Mouse (Mus musculus) layer of hippocampus, postnatal 14 days (tissue): ENCODE results near the gene Ssb. TPM values are rescaled to one million over a fixed set of nuclear protein-coding genes. Genes with fewer than 3 reads are reported as not detected.
A peak's percentile ranks its signal among the peaks of the same experiment; 100 is the strongest.

Experiments
- DNase-seq, 2 experiments: peaks; one replicate each; pipeline ENCODE4 v3.0.0; 2021 to 2022; ENCODE audit warnings: low spot score in 2 of 2, mixed read lengths in 1 of 2
- long read RNA-seq, 2 experiments: library from polyadenylated mRNA; stranded (forward); transcript quantifications; one replicate each; pipeline ENCODE4 v2.0.0; 2021
- total RNA-seq, 2 experiments: library from RNA; stranded (reverse); gene quantifications; 2 replicates each; pipeline ENCODE4 v1.2.3; 2021

Gene Ssb
- total RNA-seq = 100 to 1,000 TPM; 129 to 149 TPM
- long read RNA-seq, experiment 1, transcript Ssb-201 (12 exons, 2,001 nt) = major isoform, 99 of 121 reads
- long read RNA-seq, experiment 1, partial matches to known transcripts = 4 of 121 reads
- long read RNA-seq, experiment 1, other reads (novel, unspliced or antisense) = 15 of 121 reads
- long read RNA-seq, experiment 2, transcript Ssb-201 (12 exons, 2,001 nt) = major isoform, 137 of 168 reads
- long read RNA-seq, experiment 2, partial matches to known transcripts = 4 of 168 reads
- long read RNA-seq, experiment 2, other reads (novel, unspliced or antisense) = 24 of 168 reads

DNA sequence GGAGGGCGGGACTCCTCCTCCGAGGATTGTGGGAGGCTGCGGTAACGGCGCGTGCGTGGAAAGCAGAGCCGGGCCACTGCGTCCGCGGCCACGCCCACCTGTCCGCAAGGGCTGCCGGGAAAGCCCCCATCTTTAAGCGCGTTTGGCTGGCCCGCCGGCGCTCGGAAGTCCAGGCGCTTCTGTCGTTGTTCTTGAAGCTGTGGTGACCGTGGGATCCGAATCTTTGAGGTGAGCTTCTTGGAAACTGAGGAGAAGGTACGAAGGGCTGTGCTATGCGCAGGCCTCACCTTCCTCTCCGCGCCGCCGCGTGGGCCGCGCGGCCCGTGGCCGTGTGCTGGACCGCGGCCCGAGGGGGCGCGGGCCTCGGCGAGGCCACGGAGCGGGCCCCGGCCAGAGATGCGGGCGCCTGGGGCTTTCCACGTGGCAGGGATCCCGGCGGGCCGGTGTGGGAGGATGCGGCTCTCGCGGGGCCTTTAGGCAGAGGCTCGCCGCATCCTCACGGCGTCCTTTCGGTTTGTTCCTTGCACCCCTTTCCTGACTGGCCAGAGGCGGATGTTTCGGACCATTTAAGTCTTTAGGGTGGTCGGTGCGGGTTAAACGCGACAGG, at the start of gene Ssb:
Ssb (plus strand) TSS at position 78 of the 607 bp plus-strand sequence.
- peak; percentile 88 to 94 for DNase-seq

DNA sequence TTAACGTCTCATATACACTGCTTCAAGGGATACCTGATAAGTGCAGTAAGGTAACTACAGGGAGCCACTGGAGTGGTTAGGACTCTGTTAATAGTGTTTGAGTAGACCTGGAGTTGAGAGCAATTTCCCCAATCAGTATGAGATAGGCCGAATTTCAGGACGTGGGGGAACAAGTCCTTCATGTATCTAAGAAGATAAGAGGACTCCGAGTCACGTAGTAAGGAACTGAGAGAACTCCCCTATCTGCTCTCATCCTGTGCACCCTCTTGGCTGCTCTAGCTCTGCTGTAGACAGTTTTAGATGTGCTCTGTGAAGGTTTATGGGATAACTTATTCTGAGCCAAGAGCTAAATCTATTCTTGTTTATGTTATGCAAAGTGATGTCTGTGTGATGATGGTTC, 44.8 kb upstream of the Ssb start:
- no peak for DNase-seq

DNA sequence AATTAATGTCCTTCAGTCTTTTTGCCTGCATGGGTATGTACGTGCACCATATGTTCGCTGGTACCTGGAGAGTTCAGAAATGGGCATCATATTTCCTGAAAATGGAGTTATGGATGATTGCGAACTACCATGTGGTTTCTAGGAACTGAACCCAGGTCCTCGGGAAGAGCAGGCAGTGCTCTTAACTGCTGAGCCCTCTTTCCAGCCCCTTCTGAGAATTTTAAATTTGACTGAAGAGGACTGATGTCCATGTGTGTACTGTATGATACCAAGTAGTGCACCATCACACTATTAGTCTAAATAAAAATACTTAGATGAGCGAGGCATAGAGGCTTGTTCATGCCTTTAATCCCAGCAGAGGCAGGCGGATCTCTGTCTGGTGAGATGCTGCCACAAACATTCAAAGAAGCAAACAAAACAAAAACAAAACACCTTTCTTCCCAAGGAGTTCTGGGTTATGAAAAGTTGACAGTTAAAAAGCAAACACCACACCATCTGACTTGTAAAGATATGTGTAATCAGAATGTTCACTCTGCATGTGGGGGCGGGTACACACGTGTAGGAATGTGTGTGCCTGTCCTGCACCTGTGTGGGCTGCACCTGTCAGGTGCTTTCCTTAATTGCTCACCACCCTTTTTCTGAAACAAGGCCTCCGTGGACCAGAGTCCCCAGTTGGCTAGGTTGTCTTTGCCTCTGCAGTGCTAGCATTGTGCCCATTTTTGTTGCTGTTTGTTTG, 42.8 kb upstream of the Ssb start:
- DNase-seq = no peak

DNA sequence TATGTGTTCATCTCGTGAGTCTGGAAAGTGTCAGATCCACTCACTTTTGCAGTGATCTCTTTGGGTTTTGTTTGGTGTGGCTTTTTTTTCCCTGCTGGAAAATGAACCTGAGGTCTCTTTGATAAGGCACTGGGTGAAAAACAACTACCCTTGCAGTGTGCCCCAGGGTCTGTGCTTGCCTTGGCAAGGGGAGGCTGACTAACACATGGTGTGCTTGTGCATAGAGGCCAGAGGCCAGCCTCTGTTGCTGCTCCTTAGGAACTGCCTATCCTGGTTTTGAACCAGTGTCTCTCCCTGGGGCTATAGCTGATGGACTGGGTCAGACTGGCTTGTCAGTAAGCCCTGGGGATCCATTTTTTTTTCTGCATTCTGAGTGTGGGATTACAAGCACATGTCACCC, 41.2 kb upstream of the Ssb start:
- no peak for DNase-seq

DNA sequence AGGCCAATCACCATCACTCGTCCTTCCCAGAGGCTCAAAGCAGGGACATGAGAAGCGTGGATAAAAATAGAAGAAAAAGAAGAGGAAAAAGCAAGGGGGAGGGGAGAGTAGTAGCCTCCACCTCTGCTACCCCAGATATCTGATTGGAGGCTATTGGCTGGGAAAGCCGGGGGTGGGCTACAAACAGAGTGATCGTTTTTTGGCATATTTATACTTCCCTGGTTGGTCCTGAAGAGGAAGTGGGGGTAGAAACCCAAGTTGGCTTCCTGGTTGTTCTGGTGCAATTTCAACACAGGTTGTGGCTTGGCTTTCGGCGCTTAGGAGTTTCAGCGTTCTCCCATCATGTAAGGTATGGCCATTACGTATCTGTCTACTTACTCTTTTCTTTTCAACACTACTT, 39.7 kb upstream of the Ssb start, which contains the start of gene Klhl23:
Klhl23 (plus strand) TSS at position 234 of the 400 bp plus-strand sequence.
- DNase-seq = no peak

DNA sequence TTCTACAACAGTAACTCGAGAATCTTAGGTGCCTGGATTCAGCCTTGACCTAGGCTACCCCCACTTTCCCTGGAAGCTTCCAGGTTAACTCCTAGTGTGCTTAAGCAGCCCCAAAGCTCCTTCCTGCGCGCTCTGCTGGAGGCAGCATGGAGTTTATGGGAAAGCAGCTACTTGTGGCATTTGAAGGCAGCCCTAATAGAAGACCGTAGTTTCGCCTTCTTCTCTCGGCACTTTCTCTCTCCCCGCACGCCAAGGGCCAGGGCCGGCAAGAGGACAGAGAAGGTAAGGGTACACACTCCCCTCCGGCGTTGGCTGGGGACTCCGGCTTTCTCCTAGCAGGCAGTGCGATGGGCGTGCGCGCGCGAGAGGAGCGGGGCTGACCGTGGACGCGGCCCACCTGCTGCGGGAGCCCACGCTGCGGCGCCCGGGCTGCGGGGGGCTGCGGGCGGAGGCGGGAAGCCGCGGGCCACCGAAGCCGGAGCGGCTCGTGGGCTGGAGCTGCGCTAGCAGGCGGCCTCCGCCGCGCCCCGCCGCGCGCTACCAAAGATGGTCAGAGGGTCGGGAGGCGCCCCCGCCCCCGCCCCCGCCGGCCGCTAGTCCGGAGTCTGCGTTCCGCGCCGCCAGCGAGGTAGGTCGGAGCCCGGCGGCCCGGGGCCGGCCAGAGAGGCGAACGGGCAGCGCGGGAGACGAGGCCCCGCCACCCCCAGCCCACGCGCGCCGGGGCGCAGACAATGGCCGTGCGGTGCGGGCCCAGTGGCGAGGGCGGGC, 38.8 kb upstream of the Ssb start:
- DNase-seq = peak; percentile 43 to 49

DNA sequence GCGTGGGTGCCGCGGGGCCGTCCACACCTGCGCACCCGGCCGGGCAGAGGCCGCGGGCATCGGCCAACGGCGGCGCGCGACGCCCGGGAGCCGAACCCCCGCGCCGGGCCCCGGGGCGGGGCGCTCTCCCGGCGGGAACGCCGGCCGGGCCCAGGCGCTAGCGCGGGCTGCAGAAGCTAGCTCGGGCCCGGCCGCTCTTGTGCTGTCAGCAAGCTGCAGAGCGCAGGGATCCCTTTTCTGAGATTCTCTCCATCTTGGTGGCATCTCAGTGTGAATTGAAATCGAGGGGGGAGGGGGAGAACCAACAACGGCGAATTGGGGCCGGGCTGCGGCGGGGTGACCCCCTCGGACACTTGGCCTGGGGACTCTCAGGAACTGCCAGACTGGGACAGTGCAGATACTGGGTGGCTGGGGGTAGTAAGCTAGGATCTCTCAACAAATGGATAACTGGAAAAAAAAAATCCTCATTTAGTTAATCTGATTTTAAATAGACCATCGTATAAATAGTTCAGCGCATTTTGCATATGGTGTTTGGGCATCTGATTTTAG, 38.2 kb upstream of the Ssb start:
- peak in 1 of 2 experiments; percentile 51 for DNase-seq

DNA sequence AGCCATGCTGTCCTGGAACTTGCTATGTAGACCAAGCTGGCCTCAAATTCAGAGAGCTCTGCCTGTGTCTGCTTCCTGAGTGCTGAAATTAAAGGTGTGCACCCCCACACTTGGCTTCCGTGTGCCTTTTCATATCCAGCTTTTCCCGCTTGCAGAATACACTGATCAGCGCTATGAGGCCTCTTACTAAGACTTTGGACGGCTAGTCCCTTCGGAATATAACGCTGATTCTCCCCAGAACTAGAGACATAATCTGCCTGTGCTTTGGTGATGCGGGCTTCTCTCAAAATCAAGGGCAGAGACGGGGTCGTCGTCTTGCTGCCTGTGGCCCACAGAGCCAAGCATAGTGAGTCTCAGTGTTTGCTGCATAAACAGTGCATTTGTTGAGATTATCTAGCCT, 35.5 kb upstream of the Ssb start:
- no peak for DNase-seq

DNA sequence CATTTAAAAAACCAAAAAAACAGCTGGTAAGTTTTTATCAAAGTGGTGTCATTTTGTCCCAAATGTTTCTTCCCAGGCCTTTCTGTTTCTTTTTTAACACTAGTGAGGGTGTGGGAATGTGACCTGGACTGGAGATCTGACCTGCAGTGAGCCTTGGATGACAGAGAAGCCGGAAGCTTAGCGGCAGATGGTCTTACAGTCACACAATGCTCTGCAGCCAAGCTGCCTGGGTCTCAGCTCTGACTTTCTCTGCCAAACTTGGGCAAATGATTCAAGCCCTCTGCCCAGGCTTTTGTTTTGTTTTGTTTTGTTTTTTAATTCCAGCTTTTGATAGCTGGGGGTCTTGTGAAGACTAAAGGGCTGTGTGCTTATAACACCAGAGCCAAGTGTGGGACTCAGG, 35.0 kb upstream of the Ssb start:
- no peak for DNase-seq

DNA sequence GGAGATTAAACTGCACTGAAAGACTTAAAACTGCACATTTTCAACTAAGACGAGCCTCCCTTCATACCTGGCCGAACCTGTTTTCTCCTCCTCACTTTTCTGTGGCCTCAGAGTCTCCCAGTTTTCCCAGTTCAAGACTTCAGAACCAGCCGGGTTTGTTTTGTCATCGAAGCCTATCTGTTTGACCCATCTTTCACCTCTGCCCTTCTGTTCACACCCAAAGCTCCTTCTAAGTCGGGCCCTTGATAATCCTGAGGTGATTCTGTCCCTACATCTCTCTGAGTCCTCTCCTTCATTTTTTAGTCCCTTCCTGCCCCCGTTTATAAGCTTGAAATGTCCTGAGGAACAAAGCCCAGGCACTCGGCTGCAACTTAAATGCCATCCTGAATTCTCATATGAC, 33.3 kb upstream of the Ssb start:
- DNase-seq = no peak

DNA sequence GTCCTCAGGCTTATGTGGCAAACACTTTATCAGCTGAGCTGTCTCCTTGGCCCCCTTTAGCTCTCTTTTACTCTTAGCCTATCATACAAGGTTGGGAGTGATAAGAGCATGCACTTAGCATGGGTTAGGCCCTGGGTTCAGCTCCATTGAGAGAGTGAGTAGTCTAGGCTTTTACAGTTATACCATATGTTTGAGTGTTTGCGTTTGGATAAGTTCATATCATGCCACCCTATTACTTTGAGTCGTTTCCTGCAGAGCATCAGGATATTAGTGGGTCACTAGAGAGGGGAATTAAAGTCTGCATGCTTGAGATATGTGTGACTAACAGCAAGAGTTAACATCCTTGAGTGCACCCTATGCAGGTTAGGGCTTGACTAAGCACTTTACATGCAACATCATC, 31.7 kb upstream of the Ssb start:
- no peak for DNase-seq

DNA sequence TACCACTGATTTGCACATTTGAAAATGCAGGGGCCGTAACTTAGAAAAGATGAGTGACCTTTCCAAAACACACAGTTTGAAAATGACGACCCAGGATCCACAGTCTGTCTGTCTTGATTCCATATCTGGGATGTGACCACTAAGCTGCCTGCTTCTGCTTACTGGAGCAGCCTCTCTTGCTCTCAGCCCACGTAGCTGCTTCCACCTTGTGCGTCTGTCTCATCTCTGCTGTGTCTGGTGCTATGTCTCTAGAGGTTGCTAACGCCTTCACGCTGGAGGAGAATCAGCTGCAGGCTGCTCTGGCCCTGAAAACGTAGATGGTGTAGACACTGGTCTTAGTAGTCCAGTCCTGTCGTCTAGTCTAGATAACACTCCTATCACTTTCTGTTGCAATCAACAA, 31.2 kb upstream of the Ssb start:
- no peak for DNase-seq

DNA sequence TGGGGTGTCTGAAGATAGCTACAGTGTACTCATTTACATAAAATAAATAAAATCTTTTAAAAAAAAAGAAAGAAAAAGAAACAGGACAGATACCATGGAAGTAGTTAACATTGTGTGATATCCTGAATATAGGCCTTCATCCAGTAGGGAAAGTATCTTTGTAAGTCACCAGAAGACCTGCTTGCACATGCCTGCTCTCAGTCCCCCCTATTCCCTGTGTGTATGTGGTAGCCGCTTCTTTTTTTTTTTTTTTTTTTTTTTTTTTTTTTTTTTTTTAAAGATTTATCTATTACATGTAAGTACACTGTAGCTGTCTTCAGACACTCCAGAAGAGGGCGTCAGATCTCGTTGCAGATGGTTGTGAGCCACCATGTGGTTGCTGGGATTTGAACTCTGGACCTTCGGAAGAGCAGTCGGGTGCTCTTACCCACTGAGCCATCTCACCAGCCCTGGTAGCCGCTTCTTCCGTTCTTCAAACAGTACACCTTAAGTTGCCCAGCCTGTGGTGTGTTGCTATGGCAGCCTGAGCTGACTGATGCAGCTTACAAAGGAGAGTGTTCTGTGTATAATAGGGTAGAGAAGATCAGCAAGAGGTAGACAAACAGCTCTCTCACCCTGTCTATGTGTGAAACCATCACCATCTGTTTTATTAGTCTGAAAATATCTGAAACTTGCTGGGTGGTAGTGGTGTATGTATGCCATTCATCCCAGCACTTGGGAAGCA, 24.0 kb upstream of the Ssb start:
- no peak for DNase-seq

DNA sequence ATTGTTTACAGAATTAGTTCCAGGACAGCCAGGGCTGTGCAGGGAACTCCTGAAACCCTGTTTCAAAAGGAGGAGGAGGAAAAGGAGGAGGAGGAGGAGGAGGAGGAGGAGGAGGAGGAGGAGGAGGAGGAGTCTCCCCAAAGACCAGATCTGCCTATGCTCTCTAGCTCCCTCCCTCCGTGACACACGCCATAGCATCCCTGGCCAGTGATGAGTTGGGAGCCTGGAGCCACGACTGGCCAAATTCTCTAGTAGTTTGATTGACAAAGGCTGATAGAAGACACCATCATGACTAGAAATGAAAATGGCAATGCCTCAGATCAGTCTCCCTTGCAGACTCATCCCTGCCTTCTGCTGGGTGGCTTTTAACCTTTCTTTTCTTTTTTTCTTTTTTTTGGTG, 23.4 kb upstream of the Ssb start:
- DNase-seq = no peak

DNA sequence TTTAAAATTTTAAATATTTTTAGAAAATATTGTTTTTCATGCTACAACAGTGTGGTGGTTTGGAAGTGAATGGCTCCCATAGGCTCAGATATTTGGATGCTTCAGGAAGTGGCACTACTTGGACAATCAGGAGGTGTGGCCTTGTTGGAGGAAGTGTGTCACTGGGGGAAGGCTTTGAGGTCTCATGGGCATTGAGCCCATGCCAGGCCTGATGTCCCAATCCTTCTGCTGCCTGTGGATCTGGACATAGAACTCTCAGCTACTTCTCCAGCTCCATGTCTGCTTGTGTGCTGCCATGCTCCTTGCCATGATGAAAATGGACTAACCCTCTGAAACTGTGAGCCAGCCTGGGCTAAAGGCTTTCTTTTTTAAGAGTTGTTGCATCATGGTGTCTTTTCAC, 22.7 kb upstream of the Ssb start:
- DNase-seq = no peak

DNA sequence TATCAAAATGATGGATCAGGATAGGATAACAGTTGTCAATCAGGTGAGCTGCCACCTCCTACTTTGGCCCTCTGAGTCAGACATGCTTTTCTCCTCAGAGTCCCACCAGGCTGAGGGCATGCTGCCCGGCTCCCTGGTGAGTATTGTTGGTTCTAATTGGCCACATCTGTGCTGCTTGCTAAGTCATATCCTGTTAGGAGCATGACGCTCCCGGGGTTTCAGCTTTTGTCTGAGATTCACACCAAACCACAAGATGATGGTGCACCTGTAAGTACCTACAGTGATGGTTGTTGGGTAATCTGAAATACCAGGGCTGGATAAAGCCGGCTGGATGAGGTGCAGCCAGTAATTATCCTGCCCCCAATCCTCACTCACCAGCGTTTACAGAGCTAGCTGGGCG, 21.1 kb upstream of the Ssb start:
- no peak for DNase-seq

DNA sequence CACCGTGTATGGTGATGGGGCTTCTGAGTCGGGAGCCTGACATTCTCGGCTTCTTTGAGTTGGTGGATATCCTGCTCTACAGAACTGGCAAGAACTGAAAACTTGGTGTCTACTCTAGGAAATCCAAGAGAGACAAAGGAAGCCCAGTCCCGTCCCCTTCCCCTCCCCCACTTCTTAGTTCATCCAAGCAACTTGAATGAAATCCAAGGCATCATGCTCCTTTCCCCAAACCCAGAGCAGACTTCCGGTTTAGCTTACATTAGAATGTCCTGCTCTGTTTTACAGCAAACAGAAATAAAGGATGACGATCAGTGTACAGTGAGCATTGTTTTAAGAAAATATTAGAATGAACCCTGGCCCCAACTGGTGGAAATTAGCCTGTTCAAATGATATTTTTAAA, 12.1 kb upstream of the Ssb start:
- DNase-seq = no peak

DNA sequence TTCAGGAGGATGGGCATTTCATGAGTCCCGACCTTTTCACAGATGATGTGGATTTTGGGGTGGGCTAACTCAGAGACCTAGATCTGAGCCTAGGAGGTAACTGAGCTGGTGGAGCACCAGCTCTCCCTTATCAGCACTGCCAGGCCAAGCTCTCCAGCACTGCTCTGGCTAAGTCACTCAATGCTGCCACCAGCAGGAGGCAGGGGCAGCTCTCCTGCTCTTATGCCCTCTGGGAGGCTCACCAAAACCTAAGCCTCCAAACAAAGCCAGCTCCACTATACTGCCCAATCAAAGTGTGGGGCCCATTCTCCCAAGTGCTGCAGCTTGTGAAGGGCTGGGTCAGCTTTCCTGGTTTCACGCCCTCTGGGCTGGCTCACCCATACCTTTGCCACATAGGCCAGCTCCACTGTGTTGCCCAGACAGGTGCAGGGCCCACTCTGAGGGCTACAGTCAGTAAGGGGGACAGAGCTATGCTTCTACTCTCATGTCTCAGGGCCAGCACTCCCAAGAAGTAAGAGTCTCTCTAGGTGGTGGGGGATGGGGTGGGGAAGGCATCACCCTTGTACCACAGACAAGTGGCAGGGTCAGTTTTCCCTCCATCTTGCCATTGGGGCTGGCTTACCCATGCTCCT, 9.8 kb upstream of the Ssb start:
- DNase-seq = no peak

DNA sequence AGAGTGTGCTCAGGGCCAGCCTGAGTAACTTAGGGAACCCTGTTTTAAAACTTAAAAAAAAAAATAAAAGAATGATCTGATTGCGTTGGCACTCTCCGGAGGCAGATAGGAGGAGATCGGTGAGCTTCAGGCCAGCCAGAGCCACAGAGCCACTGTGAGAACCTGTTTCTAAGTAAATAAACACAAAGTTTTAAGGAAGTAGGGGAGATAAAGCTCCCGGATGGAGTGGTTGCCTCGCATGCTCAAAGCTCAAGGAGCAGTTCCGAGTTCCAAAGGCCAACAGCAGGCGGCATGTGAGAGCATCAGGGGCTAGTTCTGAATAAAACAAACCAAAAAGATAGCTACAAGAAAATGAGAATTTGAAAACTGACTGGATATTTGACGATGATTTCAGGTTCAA, 5.0 kb upstream of the Ssb start:
- DNase-seq = no peak

DNA sequence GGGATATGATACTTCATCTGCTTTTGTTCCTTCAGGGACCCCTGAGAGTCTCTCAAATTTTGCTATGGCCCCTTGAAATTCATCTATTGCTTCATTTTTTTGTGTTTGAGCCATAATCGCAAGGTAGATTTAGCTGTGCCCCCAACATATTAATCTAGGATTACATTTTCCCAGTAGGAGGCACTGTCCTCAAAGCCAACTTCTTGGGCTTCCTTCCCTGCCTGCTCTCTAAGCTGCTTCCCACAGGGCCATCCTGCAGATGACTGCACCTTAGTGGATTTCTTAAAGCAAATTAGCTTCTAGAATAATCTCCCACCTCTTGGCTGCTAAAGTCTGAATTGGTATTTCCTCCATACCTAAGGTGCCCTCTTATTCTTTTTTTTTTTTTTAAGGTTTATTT, 3.5 kb upstream of the Ssb start:
- no peak for DNase-seq
